Mouse (Mus musculus) lung, adult 2 months (tissue): ENCODE data around the gene Sidt1. TPM values are rescaled to one million over a fixed set of nuclear protein-coding genes. Genes with fewer than 3 reads are reported as not detected.

Experiments
- DNase-seq: peaks from one replicate; pipeline ENCODE4 v3.0.0; 2022
- H3K4me1 ChIP-seq: fragments of 200-500 bp; 2 replicates; pipeline ENCODE4 v1.6.1; 2011; ENCODE audit warnings: low read length; ENCODE audit not compliant: control insufficient read depth, insufficient read depth
- H3K4me3 ChIP-seq: fragments of 200-500 bp; replicated peaks from 2 replicates; pipeline ENCODE3; 2011; ENCODE audit warnings: low read depth, mild to moderate bottlenecking, control low read depth, low read length; ENCODE audit errors: extremely low read depth
- CTCF ChIP-seq: fragments of 200-500 bp; IDR thresholded peaks from 2 replicates; pipeline ENCODE4 v1.5.1; 2011; ENCODE audit warnings: mild to moderate bottlenecking, low read length, control low read depth; ENCODE audit not compliant: insufficient read depth
- POLR2A ChIP-seq: fragments of 200-500 bp; IDR thresholded peaks from 2 replicates; pipeline ENCODE4 v1.6.1; 2011; ENCODE audit warnings: low read depth, mild to moderate bottlenecking, control low read depth, low read length, borderline replicate concordance; ENCODE audit errors: extremely low read depth
- WGBS: fragments of 180-500 bp; shearing (Covaris S2); methylation state at CpG from one replicate; pipeline ENCODE4 v1.1.7; 2018; 5-methylcytosine and 5-hydroxymethylcytosine counted together
- polyA plus RNA-seq: library from polyadenylated mRNA; depleted of rRNA; stranded (reverse); fragments of >200 nt; gene quantifications from 2 replicates; pipeline ENCODE4 v1.2.3, GENCODE M21; 2012; rRNA removed

Sidt1 gene
- polyA plus RNA-seq, 1 experiment = 4.3 TPM

DNA sequence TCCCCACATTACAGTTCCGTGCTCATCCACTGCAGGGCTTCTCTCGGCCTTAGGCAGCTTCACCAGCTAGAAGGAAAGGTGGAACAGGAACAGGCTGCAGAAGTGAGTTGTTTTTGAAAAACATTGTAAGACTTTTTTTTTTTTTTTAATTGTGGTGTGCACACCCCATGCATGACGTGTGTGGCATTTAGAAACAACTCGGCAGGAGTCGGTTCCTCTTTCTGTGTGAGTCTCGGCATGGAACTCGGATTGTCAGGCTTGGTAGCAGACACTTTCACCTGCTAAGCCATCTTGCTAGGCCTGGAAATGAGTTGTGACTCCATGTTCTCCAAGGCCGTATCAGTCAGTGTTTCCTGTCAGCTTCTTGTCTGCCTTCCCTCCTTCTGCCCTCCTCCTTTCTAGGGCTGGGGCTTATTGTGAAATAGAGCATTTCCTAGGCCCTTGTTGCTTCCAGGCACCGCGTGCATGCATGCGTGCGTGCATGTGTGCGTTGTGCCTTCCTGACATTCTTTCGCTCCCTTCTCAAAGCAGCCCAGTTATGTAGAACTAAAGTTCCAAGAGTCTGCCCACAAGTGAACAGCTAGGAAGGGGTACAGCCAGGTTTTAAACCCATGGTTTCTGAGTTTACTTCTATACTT is 133.8 kb downstream of the Sidt1 start:
- 83% methylated on average over 14 of the region's 14 CpGs for WGBS
- Histone ChIP-seq H3K4me3 (no peak overlapping the region), H3K4me1 (no peaks in the 10 kb centered on the region; the same call in 1 of the 2 replicates)
- TF ChIP-seq POLR2A (no peak), CTCF (no peak)
- DNase-seq = no peak

- Histone ChIP-seq H3K4me3 (no peak overlapping the region), H3K4me1 (peaks cover 4% of the 10 kb centered on the region)
- no peak for DNase-seq
- TF ChIP-seq POLR2A (no peak), CTCF (no peak)
- 81% methylated on average over 2 of the region's 2 CpGs for WGBS
Observed at GRCm38 (mm10) chr16:44190968-44191367, 142.0 kb downstream of the Sidt1 start.

Other genes starting within 250 kb of the Sidt1 start
- 21.2 and 34.4 TPM in 2 replicates for gene Atp6v1a, start 193.5 kb downstream of the Sidt1 start, polyA plus RNA-seq
- 8.3 and 9.3 TPM in 2 replicates for gene Naa50, start 193.4 kb downstream of the Sidt1 start, polyA plus RNA-seq
- gene Usf3, start 159.9 kb downstream of the Sidt1 start, polyA plus RNA-seq = 6.8 and 10.9 TPM in 2 replicates
- gene Spice1, start 13.9 kb upstream of the Sidt1 start, polyA plus RNA-seq = 7.6 and 8.9 TPM in 2 replicates
- 3.3 and 4.8 TPM in 2 replicates for gene Cfap44, start 61.6 kb upstream of the Sidt1 start, polyA plus RNA-seq
- gene Boc, start 225.7 kb upstream of the Sidt1 start, polyA plus RNA-seq = 22.2 and 23.4 TPM in 2 replicates